Mouse (Mus musculus) G1E (cell line): ENCODE data around the gene Idh2. TPM values are rescaled to one million over a fixed set of nuclear protein-coding genes. Genes with fewer than 3 reads are reported as not detected.
A peak's percentile ranks its signal among the peaks of the same experiment; 100 is the strongest.

Source experiments
- ATAC-seq: 2 replicates; pipeline ENCODE4 v1.8.0; 2016; ENCODE audit warnings: mild to moderate bottlenecking; ENCODE audit not compliant: insufficient number of reproducible peaks, poor library complexity, low FRiP score, severe bottlenecking; ENCODE audit errors: extremely low read depth
- DNase-seq: peaks from one replicate; pipeline ENCODE4 v3.0.0; 2012; ENCODE audit warnings: low spot score
- H3K27me3 ChIP-seq: 2 replicates; pipeline ENCODE4 v1.6.1; 2012; ENCODE audit warnings: mild to moderate bottlenecking, low read length, inconsistent platforms; ENCODE audit not compliant: insufficient read depth
- H3K36me3 ChIP-seq: replicated peaks from 2 replicates; pipeline ENCODE3; 2012; ENCODE audit warnings: mild to moderate bottlenecking, inconsistent platforms
- H3K4me1 ChIP-seq: 2 replicates; pipeline ENCODE4 v1.6.1; 2012; ENCODE audit warnings: low read depth, low read length, inconsistent platforms, mixed read lengths; ENCODE audit not compliant: insufficient read depth
- H3K4me3 ChIP-seq: 2 replicates; pipeline ENCODE4 v1.5.1; 2012; ENCODE audit warnings: low read depth, mild to moderate bottlenecking, inconsistent platforms, low read length, moderate library complexity, mixed read lengths
- H3K9me3 ChIP-seq: replicated peaks from 2 replicates; pipeline ENCODE4 v1.6.1; 2012; ENCODE audit warnings: inconsistent platforms
- CTCF ChIP-seq: IDR thresholded peaks from 2 replicates; pipeline ENCODE4 v1.5.1; 2012; ENCODE audit warnings: low read depth, low read length, inconsistent platforms, mixed read lengths
- GATA1 ChIP-seq: IDR thresholded peaks from 2 replicates; pipeline ENCODE4 v1.6.1; 2012; ENCODE audit warnings: borderline replicate concordance, low read length, inconsistent platforms, mixed read lengths
- GATA2 ChIP-seq: IDR thresholded peaks from 2 replicates; pipeline ENCODE4 v1.6.1; 2012; ENCODE audit warnings: low read depth, low read length, inconsistent platforms, borderline replicate concordance
- POLR2AphosphoS5 ChIP-seq: IDR thresholded peaks from 2 replicates; pipeline ENCODE4 v1.6.1; 2012; ENCODE audit warnings: low read depth, low read length, inconsistent platforms; ENCODE audit not compliant: insufficient replicate concordance
- TAL1 ChIP-seq: conservative IDR thresholded peaks from 2 replicates; pipeline ENCODE4 v1.6.1; 2012; ENCODE audit warnings: low read depth, low read length, inconsistent platforms, mixed read lengths
- polyA plus RNA-seq: library from polyadenylated mRNA; stranded (reverse); fragments of >175 nt; gene quantifications from 2 replicates; pipeline ENCODE4 v1.2.3, GENCODE M21; 2012
- total RNA-seq, 2 experiments: library from RNA; stranded (forward) in 1 of 2; stranded (reverse) in 1 of 2; fragments of 200-1000 nt in 1 of 2; fragments of >200 nt in 1 of 2; fragmentation: Nextera tagmentation in 1 of 2; gene quantifications; 2 replicates each; pipeline ENCODE4 v1.2.3; 2014 to 2017

The Idh2 gene
- total and polyA plus RNA-seq, 3 experiments: 58.5 to 98.7 (median 90.0) TPM

DNA sequence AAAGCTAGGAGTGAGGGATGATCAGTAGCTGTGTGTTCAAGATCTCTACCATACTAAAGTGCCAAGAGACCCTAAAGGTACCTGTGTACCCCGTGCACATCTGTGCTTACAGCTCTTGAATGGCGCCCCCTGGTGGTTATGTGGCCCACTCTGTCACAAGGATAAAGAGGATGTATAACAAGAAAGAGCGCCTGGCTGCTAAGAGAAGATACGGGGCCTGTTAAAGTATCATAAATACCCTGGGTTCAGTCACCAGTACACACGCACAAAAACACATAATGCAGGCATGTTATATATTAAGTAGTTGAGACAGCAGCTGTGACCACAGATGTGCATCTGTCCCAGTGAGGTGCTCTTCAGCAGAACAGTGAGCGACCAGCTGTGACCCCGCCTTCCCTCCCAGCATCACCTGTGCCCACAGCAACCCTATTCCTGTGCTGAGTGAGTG lies 30.7 kb downstream of the Idh2 start:
- no peaks in the 10 kb centered on the region for H3K9me3 ChIP-seq
- H3K4me1 ChIP-seq: peaks cover 37% of the 10 kb centered on the region
- no peak overlapping the region for H3K4me3 ChIP-seq
- no peaks in the 10 kb centered on the region for H3K27me3 ChIP-seq
- DNase-seq (peak; percentile 65), ATAC-seq (no peak)
- peaks cover 89% of the 10 kb centered on the region for H3K36me3 ChIP-seq
- TF ChIP-seq GATA2: no peak
- TF ChIP-seq CTCF: peak; percentile 64

- no peak for DNase-seq
- peaks cover 60% of the 10 kb centered on the region for H3K4me1 ChIP-seq
Observed at GRCm38 (mm10) chr7:80081586-80082554, 33.3 kb downstream of the Idh2 start.

GRCm38 (mm10) chr7:80078792-80079301 lies 36.3 kb downstream of the Idh2 start:
- Histone ChIP-seq H3K27me3 (no peaks in the 10 kb centered on the region), H3K4me1 (peaks cover 79% of the 10 kb centered on the region), H3K4me3 (peak overlapping the region; percentile 66), H3K9me3 (no peaks in the 10 kb centered on the region), H3K36me3 (peaks cover 45% of the 10 kb centered on the region)
- peak; percentile 22 for ATAC-seq
- TF ChIP-seq TAL1: no peak
- TF ChIP-seq CTCF: no peak
- TF ChIP-seq GATA2: no peak
- TF ChIP-seq GATA1: no peak
- no peak for TF ChIP-seq POLR2AphosphoS5
- DNase-seq: peak; percentile 55

More at GRCm38 (mm10) chr7:80081586-80082554, 33.3 kb downstream of the Idh2 start:
- Histone ChIP-seq H3K36me3 (peaks cover 67% of the 10 kb centered on the region), H3K9me3 (no peaks in the 10 kb centered on the region), H3K4me3 (no peak overlapping the region), H3K27me3 (no peaks in the 10 kb centered on the region)
- TF ChIP-seq GATA1 (no peak), GATA2 (no peak), POLR2AphosphoS5 (no peak), CTCF (no peak), TAL1 (no peak)
- ATAC-seq: no peak

DNA sequence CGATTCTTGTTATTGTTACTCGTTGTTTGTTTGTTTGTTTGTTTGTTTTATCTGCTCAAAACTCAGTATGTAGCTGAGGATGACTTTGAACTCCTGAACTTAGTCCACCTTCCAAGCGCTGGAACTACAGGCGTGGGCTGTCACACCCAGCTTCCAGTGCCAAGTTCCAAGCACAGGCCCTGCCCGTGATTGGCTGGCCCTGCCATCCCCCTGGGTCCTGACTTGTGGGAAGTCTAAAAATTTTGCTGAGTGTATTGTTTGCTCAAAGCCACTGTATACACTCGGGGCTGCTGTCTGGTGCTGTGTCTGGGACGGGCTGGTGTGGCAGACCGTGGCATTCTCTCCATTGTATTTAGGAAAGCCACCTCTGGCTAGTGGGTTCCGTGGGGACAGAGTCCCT lies 37.4 kb downstream of the Idh2 start:
- no peaks in the 10 kb centered on the region for H3K27me3 ChIP-seq
- no peak for DNase-seq

GRCm38 (mm10) chr7:80076961-80077716 lies 38.1 kb downstream of the Idh2 start:
- DNase-seq: no peak
- peaks cover 42% of the 10 kb centered on the region for H3K36me3 ChIP-seq
- no peak overlapping the region; the same call in 1 of the 2 replicates for H3K4me3 ChIP-seq
- H3K9me3 ChIP-seq: no peaks in the 10 kb centered on the region
- TF ChIP-seq GATA2: no peak
- no peak for TF ChIP-seq TAL1
- TF ChIP-seq POLR2AphosphoS5: no peak
- H3K27me3 ChIP-seq: no peaks in the 10 kb centered on the region
- no peak for ATAC-seq
- peaks cover 79% of the 10 kb centered on the region for H3K4me1 ChIP-seq

More for the DNA sequence above, 37.4 kb downstream of the Idh2 start:
- ATAC-seq: no peak
- Histone ChIP-seq H3K4me1 (peaks cover 78% of the 10 kb centered on the region), H3K4me3 (no peak overlapping the region), H3K9me3 (no peaks in the 10 kb centered on the region), H3K36me3 (peaks cover 44% of the 10 kb centered on the region)
- TF ChIP-seq CTCF (no peak), POLR2AphosphoS5 (no peak), TAL1 (no peak), GATA1 (no peak), GATA2 (no peak)
